Mouse (Mus musculus) spleen, postnatal 14 days (tissue): ENCODE data around the gene 4930544D05Rik.
"Not testable (repeated sequence)": the region's sequence is repeated elsewhere in the genome, so short reads cannot be mapped to it uniquely, and the experiment has no call there.

ENCODE experiments used
- DNase-seq, 2 experiments: peaks; one replicate each; pipeline ENCODE4 v3.0.0; 2021 to 2022; ENCODE audit warnings: low spot score in 2 of 2

The 4930544D05Rik gene

DNA sequence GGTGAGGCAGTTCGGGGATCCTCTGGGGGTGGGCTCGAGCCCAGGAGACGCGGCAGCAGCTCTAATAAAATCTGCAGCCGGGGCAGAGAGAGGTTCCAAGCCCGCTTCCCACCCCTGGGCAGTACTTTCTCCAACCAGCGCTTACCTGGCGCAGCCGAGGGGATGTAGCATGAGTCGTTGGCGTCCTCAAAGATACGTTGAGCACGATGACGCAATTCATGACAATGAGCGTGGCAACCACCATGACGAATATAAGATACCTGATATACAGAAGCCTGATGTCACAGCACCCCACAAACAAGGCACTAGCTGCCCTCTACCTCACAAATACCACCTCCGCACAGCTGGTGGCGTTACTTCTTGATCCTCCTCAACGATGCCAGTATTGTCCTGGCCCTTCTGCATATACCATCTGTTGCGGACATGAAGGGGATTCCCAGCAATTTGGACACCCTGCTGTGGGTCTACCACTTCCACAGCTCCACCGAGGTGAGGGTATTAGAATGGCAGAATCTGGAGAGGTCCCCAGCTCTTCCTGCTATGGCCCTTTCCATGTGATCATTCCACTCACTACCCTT is at the start of gene 4930544D05Rik:
Gene 4930544D05Rik (plus strand): TSS at position 333 of the 578 bp plus-strand sequence.
- DNase-seq, result no peak

DNA sequence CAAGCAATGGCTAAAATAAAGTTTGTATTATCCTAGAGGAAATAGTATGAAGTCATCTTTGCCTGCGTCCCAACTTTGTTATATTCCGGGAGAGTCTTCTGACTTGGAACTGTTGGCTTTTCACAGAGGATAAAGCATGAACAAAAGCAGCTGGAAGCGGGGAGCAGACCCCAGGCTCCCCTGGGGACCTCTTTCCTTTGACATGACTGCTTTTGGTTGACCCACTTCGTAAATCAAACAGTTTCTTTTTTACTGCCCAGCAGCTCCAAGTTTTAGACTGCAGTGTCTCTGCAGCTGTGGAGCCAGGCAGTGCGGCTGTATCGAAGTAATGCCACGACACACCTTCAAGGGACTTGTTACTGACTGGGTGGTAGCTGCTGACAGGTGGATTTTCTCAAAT is 49.1 kb upstream of the 4930544D05Rik start:
- no peak for DNase-seq

DNA sequence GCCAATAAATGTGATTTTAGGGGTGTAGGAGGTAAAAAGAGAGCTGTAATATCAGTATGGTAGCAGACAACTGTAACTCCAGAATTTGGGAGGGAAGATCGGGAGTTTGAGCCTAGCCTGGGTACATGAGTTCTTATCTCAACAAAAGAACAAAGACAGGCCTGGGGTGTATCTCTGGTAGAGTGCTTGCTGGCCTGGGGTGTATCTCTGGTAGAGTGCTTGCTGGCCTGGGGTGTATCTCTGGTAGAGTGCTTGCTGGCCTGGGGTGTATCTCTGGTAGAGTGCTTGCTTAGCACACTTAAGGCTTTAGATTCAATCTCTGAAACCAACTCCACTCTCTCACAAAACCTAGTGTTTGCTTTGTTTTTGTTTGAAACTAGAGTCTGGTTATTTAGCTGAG is 45.0 kb upstream of the 4930544D05Rik start:
- not testable (repeated sequence) for DNase-seq

DNA sequence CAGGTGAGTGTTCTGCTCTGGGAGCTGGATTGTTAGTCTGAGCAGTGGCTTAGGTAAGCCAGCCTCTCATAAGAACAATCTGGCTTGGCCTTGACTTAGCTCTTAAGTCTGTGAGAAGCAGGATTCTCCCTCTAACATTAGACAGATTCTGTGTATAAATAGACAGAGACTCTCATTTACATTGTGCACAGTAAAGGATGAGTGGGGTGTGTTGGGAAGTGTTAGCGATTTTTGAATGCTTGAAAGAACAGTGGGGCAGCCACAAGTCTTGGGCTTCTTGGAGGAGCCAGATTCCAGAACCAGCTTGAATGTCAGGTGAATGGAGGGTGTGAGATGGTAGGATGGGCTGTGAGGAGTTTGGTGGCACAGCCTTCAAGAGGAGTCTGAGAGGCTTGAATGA is 44.0 kb upstream of the 4930544D05Rik start:
- DNase-seq, result no peak

DNA sequence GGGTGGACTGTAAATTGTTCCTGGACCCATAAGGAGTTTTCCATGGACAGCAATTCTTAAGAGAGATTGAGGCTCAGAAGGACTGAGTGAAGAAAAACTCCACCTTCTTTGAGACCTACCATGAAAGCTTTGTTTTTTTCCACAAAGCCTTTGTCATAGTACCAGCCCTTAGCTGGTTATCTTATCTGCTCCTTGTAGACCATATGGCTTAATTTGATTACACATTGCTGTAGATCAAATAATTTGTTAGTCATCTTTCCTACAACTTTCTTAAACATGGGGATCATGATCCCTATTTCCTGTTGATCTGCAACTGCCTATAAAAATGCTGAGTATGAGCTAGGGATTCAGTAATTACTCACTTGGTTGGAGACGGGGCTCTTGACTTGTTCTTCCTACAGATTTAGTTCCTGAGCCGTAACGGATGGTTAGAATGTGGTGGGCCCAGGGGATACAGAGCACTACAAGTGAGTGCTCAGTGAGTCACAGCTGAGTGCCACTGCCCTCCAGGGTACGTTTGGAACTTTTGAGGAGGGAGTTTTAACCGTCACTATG is 43.2 kb upstream of the 4930544D05Rik start:
- DNase-seq, result no peak

DNA sequence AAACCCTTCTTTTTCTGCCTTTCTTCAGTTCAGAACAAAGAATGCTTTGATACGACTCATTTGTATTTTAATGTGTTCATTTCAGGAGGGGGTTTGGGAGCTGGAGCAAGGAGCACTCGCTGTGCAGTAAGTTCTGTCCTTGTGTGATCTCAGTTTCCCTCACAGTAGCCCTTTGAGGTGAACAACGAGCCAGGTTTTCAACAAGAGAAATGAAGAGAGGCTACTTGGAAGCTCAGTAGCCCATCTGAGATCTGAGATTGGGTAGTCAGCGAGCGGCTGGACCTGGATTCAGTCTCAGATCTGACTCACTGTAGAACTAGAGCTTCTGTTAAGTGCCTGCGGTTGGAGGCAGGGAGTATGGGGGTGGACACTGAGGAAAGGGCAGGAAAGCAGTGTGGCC is 41.8 kb upstream of the 4930544D05Rik start:
- no peak for DNase-seq

DNA sequence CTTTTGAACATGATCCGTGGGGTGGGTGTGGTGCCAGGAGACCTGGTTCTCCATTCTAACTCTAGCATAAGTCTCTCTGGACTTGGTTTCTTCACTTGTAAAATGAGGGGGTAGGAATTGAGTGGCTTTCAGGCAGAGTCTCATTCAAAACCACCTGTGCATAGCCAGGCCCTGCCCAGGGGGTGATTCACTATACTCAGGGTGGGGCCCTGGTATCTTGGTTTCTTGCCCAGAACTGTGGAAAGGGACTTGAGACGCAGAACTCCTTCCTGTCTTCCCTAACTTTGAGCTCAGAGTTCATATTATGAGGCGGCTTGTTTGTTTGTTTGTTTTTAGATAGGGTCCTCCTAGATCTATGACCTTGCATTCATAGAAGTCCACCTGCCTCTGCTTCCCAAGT is 38.4 kb upstream of the 4930544D05Rik start:
- DNase-seq, result no peak

DNA sequence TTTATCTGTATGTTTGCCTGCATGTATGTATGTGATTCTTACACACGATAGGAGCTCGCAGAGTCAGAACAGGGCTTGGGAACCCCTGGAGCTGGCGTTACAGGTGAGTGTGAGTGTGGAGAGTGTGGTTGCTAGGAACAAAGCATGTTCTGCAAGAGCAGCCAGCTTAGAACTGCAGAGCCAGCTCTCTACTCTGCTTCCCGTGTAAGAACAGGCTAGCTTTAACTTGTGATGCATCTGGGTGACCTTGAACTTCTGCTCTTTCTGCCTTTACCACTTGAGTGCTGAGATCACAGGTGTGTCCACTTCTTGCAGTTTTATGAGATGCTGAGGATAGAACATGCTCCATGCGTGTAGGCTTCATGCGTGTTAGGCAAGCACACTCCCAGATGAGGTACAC is 36.7 kb upstream of the 4930544D05Rik start:
- DNase-seq, result no peak

DNA sequence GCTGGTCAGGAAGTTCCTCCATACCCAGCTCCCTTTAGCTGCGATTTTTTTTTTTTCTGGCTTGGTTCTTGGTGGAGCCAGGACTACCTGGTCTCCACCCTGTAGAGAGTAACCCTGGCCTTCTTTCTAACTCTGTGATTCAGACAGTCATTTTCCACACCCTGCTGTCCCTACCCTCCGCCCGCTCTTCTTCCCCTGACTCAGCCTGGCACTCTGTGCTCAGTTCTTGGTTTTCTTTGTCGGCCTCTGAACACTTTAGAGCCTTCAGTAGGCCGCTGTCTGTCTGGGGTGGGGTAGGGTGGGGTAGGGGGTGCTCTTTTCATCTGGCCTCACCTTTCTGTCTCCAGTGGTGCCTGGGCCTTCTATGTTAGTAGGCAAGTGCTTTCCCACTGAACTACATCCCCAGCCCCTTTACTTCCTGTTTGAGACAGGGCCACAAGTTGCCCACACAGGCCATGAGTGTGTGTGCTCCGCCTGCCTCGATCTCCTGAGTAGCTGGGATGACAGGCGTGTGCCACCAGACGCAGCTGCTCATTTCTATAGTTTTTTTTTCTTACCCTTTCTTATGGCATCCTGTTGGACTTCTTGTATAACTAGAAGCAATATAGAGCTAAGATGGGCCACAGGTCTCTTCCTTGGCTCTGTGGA is 35.8 kb upstream of the 4930544D05Rik start:
- DNase-seq, result no peak

DNA sequence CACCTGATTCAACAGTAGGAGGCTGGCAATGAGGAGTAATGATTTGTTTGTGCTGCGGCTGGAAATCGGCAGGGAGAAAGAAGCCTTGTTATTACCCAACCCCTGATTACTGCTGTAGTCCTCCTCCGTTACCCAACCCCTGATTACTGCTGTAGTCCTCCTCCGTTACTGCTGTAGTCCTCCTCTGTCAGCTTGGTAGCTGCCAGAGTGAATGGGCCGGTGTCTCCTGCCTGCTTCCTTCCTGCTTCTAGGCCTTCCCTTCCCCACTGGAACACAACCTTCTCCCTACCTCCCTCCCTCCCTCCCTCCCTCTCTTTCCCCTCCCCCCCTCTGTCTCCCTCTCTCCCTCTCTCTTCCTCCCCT is 35.3 kb upstream of the 4930544D05Rik start:
- DNase-seq, result no peak

DNA sequence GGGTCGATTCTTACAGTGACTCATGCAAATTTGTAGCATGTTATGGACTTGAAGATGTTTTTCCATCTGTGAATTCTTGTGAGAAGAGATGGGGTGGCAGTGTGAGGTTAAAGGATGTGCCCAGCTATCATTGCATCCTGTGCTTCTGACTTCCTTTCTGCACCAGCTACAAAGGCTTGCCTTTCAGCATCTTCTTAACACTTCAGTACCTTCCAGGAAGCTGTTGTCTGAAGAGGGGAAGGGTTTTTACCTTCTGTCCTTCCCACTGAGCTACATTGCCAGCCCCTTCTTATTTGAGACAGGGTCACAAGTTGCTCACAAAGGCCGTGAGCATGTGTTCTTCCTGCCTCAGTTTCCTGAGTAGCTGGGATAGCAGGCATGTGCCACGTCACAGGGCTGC is 34.7 kb upstream of the 4930544D05Rik start:
- no peak for DNase-seq

DNA sequence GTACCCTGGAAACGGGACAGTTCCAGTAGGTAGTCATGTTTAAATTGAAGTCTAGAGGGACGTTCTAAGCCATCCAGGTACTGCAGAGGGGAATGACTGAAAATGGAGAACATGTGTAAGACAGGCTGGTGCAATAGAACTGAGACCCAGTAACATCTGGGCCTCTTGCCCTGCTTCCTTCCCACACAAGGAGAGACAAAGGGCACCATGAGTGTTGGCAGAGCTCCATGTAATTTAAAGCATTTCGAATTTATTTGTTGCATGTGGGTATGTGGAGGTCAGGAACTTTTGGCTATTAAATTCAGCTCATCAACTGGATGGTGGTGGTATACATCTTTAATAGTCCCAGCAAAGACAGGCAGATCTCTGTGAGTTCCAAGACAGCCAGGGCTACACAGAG is 33.5 kb upstream of the 4930544D05Rik start:
- DNase-seq, result no peak

DNA sequence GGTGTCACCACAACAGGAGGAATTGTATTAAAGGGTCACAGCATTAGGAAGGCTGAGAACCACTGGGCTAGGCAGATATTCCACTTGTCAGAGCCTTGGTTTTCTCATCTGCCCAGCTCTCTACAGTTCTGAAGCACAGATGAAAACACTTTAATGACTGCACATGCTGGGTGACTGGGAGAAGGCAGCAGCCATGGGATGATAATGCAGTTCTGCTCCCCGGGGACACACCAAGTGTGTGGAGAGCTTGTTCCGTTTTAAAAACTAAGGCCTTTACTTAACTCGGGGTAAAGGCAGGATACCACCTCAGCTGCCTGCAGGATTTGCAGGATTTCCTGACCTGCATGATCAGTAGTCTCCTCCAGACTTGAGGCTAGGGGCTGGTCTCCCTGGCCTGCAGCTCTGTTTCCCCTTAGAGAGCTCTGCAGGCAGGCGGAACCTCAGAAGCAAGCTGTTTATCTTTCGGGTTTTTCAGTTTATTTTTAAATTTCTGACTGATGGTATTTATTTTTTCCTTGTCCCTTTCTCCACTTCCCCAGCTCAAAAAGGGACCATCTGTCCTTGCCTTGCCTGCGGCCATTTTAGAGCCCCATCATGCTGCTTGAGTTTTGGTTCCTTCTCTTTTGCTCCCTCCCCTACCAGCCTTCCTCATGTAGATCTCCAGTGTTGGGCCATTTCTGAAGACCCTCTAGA is 32.5 kb upstream of the 4930544D05Rik start:
- no peak for DNase-seq

DNA sequence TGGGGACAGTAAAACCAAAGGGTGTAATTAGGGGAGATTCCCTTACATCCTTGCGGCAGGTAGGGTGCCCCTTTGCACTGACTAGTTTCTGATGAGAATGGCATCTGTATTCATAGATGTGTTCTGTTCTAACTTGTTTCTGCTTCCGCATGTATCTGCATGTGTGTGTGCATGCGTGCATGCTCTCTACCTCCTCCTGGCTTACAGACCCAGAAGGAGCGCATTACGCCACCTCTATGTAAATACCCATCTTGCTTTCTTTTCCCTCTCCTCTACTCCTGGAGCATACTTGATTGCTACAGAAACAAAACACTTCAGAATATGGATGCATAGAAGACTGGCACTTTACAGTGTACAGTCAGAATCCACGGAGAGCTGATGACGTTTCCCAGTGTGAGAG is 31.9 kb upstream of the 4930544D05Rik start:
- no peak for DNase-seq

DNA sequence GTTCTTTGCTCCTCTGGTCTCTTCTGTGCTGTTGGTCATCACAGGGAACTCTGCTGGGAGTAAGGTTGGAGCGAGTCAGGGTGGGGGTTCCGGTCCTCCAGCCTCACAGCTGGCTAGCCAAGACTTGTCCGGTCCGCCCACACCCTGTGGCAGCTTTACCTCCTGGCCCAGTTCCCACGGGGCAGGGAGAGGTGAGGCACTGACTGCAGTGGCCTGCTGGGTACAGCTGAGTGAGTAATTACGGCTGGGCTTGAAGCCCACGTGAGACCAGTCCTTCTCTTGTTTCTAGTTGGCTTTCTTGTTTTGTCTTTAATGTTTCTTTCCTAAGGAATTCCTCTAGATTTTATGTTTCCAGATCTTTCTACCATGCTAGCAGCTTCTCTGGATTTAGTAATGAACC is 30.2 kb upstream of the 4930544D05Rik start:
- DNase-seq, result no peak

DNA sequence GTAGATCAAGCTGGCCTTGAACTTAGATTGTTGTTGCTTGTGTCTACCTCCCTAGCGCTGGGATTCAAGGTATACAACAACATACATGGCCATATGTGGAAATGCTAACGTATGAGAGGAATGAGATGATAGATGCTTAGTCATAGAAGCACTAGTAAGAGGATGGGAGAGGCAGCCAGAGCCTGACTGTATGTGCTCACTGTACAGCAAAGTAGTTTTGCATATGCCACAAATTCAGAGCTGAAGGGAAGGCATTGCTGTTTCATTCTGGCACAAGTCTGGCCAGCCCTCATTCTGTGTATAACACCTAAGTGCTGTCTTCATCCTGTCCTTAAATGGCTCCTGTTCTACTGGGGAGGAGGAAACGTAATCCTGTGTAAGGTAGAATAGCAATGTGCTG is 29.4 kb upstream of the 4930544D05Rik start:
- DNase-seq, result no peak

DNA sequence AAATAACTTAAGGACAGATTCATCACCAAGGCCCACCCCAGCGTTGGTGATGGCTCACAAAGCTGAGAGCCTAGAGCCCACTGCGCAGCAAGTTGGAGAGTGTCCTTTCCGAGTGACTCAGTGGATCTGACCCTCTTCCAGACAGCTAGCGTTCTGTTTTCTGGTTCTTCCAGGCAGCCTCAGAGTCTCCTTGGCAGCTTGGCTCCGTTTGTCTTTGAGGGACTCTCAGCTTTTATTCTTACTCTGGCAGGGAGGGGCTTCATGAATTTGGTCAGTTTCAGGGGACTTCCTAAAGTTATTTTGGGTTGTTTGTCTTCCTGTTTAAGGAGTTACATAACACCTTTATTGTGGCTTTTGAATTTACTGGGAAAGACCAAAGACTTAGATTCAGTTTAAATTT is 28.7 kb upstream of the 4930544D05Rik start:
- DNase-seq, result no peak

DNA sequence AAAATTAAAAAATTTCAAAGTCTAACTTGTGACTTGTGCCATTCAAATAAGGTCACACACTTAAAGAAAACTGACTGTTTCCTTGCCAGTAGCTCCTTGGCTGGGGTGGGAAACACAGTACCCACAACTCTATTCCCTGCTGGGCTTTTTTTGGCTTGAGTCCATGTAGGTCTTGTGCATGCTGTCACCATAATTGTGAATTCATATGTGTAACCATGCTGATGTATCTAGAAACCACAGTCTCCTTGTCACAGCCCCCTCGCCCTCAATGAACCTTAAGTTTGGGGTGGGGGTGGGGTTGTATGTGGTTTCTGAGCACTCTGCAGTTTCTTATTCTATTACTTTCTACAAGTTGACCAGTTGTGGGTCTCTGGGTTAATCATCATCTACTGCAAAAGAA is 23.9 kb upstream of the 4930544D05Rik start:
- DNase-seq, result no peak

DNA sequence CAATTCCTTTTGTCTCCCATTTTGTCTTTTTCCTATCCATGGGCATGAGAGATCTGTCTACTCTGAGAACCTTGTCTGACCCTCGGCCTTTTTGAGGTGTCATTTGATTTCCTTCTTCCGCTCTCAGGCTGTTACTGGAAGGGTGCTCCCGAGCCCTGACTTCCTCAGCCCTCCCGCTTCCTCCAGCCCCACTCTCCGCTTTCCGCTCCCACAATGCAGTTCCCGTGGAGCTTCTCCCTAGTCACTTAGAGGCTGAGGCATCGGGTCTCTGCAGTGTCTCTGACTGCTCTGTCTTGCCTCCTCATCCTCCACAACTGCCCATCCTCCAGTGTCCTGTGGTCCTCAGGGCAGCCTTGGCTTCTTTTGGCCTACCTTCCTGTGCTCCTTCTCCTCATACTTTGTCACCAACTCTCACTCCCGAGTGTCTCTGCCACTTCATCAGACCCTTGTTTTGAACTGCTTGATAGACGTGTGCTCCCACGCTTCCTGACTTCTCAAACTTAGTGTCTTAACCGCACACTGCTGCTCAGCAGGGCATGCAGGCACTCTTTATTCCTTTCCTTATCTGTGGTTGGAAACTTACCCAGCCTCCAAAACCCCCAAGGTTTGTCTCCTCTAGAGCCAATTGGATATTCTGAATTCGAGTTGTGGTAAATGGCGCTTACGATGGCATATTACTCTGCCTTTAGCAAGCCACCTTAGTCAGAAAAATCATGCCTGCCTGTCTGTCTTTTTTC is 21.2 kb upstream of the 4930544D05Rik start:
- no peak for DNase-seq

DNA sequence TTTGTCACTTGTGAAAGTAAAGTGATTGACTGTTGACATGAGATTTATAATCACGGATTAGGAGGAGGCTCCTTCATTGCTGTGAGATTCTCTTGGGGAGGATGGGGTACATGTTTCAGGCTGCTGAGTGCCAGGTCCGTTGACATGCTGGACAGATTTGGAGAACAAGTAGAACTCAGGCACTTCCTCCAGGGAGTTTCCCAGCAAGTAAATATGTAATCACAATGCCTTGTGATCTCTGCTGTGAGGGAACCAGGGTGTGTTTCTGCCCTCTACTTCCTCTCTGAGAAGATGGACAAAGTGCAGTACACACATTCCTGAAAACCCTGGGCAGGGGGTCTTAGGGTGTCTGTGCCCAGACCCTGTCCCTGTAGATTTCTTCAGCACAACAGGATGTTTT is 20.0 kb upstream of the 4930544D05Rik start:
- DNase-seq, result no peak

DNA sequence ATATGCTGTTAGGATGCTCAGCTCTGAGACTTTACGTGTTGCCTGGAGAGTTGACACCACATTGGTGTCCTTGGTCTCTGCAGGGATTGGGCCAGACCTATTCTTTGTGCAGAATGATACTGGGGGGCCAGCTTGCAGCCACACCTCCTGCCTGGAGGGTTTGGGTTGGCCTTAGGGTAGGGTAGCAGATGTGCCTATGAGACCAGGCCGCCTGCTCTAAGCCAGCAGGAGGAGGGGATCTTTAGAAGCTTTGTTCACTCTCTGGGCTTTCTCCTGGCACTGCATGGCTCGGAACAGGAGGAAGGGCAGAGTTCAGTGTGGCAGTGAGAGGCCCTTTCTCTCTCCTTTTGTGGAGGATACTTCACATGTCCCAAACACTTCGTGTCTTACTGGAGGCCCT is 19.6 kb upstream of the 4930544D05Rik start:
- DNase-seq, result no peak

DNA sequence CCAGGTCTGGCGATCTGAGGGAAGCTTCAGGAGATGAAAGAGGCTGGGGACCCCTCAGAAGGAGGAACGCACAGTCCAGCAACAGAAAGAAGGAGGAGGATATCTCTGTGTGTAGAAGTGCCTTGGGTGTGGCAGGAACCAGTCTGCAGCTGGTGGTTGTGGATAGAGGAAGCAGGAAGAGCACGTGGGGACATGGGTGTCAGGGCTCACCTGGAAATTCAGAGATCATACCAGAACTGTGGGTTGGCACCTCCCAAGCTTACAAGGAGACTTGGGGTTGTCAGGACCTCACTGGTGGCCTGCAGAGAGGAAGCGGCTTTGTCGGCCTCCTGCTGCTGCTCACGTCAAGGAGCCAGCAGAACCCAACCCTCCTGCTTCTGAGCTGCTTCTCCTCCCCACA is 18.3 kb upstream of the 4930544D05Rik start:
- no peak for DNase-seq
